Mouse (Mus musculus): ENCODE results near the gene Triobp.
"Not testable (repeated sequence)": the region's sequence is repeated elsewhere in the genome, so short reads cannot be mapped to it uniquely, and the experiment has no call there.

DNA sequence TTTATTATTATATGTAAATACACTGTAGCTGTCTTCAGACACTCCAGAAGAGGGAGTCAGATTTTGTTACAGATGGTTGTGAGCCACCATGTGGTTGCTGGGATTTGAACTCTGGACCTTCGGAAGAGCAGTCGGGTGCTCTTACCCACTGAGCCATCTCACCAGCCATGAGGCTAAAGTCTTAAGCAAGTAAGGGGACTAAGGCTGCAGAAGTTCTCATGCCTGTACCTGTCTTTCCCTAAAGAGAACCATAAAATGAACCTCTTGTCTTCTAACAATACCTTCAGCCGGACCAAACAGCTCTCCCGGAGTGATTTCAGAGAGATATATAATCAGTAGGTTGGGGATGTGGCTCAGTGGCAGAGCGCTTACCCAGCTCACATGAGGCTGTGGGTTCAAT lies 84.4 kb downstream of the Triobp start:
- not testable (repeated sequence) for TF ChIP-seq TAL1, GATA1 (IDR thresholded peaks at IDR 0.05; ENCODE audit: low read length)

Measured in erythroblast, embryonic 14.5 days (primary cell).